Mouse (Mus musculus): Measurements from ENCODE around the gene Gm38431. TPM values are rescaled to one million over a fixed set of nuclear protein-coding genes. Genes with fewer than 3 reads are reported as not detected.
A peak's percentile ranks its signal among the peaks of the same experiment; 100 is the strongest.

The Gm38431 gene
- polyA plus RNA-seq, 1 experiment from 2014 or later: 1.6 TPM

MicroRNAs within 50 kb of the gene (microRNA counts, 519-probe panel; counts per million panel counts)
- microRNA mmu-miR-1900: 4,940 counts per million, percentile 50 among the panel's probes with 10 or more counts

Small RNAs within 50 kb of the gene (microRNA-seq; reads per million reads assigned to microRNA genes)
- gene Mir1900: not detected
- 0.88 reads per million for gene Mir7082

Other genes with a start within 250 kb of the Gm38431 start
- gene A230050P20Rik, start 223.4 kb downstream of the Gm38431 start, polyA plus RNA-seq (2015; fragmentation: Nextera tagmentation; extraction: Ambion mirVana): 4.2 and 4.8 TPM in 2 replicates
- 9.4 and 10.1 TPM in 2 replicates for gene Angptl6, start 212.3 kb downstream of the Gm38431 start, polyA plus RNA-seq (2015; fragmentation: Nextera tagmentation; extraction: Ambion mirVana)
- gene Ppan, start 203.8 kb downstream of the Gm38431 start, polyA plus RNA-seq (2015; fragmentation: Nextera tagmentation; extraction: Ambion mirVana): 89.6 and 90.5 TPM in 2 replicates
- gene Eif3g, start 193.4 kb downstream of the Gm38431 start, polyA plus RNA-seq (2015; fragmentation: Nextera tagmentation; extraction: Ambion mirVana): 282 and 290 TPM in 2 replicates
- 63.3 and 75.0 TPM in 2 replicates for gene Dnmt1, start 132.1 kb downstream of the Gm38431 start, polyA plus RNA-seq (2015; fragmentation: Nextera tagmentation; extraction: Ambion mirVana)
- gene S1pr2, start 115.2 kb downstream of the Gm38431 start, polyA plus RNA-seq (2015; fragmentation: Nextera tagmentation; extraction: Ambion mirVana): 4.7 and 4.8 TPM in 2 replicates
- gene Mrpl4, start 89.3 kb downstream of the Gm38431 start, polyA plus RNA-seq (2015; fragmentation: Nextera tagmentation; extraction: Ambion mirVana): 81.2 and 84.0 TPM in 2 replicates
- 9.6 and 9.7 TPM in 2 replicates for gene Icam1, start 76.0 kb downstream of the Gm38431 start, polyA plus RNA-seq (2015; fragmentation: Nextera tagmentation; extraction: Ambion mirVana)
- 244 and 254 TPM in 2 replicates for gene Icam4, start 62.6 kb downstream of the Gm38431 start, polyA plus RNA-seq (2015; fragmentation: Nextera tagmentation; extraction: Ambion mirVana)
- 0.21 and 0.29 TPM in 2 replicates for gene Icam5, start 59.9 kb downstream of the Gm38431 start, polyA plus RNA-seq (2015; fragmentation: Nextera tagmentation; extraction: Ambion mirVana)
- 0.38 TPM in 1 of 2 replicates, not detected in the other for gene Zglp1, start 24.9 kb downstream of the Gm38431 start, polyA plus RNA-seq (2015; fragmentation: Nextera tagmentation; extraction: Ambion mirVana)
- gene Gm49373, start 18.9 kb downstream of the Gm38431 start, polyA plus RNA-seq (2015; fragmentation: Nextera tagmentation; extraction: Ambion mirVana): 0.56 and 0.68 TPM in 2 replicates
- gene Fdx1l, start 18.4 kb downstream of the Gm38431 start, polyA plus RNA-seq (2015; fragmentation: Nextera tagmentation; extraction: Ambion mirVana): 36.6 and 41.0 TPM in 2 replicates
- 18.4 and 27.0 TPM in 2 replicates for gene Raver1, start within 50 bp of the Gm38431 start, polyA plus RNA-seq (2015; fragmentation: Nextera tagmentation; extraction: Ambion mirVana)
- 6.2 and 7.2 TPM in 2 replicates for gene Tyk2, start 39.2 kb upstream of the Gm38431 start, polyA plus RNA-seq (2015; fragmentation: Nextera tagmentation; extraction: Ambion mirVana)
- gene Cdc37, start 58.0 kb upstream of the Gm38431 start, polyA plus RNA-seq (2015; fragmentation: Nextera tagmentation; extraction: Ambion mirVana): 170 and 200 TPM in 2 replicates
- gene Pde4a, start 73.7 kb upstream of the Gm38431 start, polyA plus RNA-seq (2015; fragmentation: Nextera tagmentation; extraction: Ambion mirVana): 2.0 and 2.1 TPM in 2 replicates
- gene Keap1, start 147.4 kb upstream of the Gm38431 start, polyA plus RNA-seq (2015; fragmentation: Nextera tagmentation; extraction: Ambion mirVana): 31.9 TPM in 2 replicates
- gene S1pr5, start 156.4 kb upstream of the Gm38431 start, polyA plus RNA-seq (2015; fragmentation: Nextera tagmentation; extraction: Ambion mirVana): 0.03 and 0.10 TPM in 2 replicates
- gene Atg4d, start 173.3 kb upstream of the Gm38431 start, polyA plus RNA-seq (2015; fragmentation: Nextera tagmentation; extraction: Ambion mirVana): 85.5 and 86.2 TPM in 2 replicates
- 9.9 and 10.3 TPM in 2 replicates for gene Kri1, start 196.0 kb upstream of the Gm38431 start, polyA plus RNA-seq (2015; fragmentation: Nextera tagmentation; extraction: Ambion mirVana)
- gene Cdkn2d, start 199.4 kb upstream of the Gm38431 start, polyA plus RNA-seq (2015; fragmentation: Nextera tagmentation; extraction: Ambion mirVana): 104 and 105 TPM in 2 replicates
- gene Ap1m2, start 220.3 kb upstream of the Gm38431 start, polyA plus RNA-seq (2015; fragmentation: Nextera tagmentation; extraction: Ambion mirVana): 0.17 and 0.24 TPM in 2 replicates
- gene Slc44a2, start 228.7 kb upstream of the Gm38431 start, polyA plus RNA-seq (2015; fragmentation: Nextera tagmentation; extraction: Ambion mirVana): 17.3 and 19.1 TPM in 2 replicates